Mouse (Mus musculus) layer of hippocampus, adult 2 months (tissue): ENCODE measurements at regions not wholly inside any gene's neighbourhood (a gene's known extent, or its start where the extent isn't known, plus 50 kb on each side); places are given as distances from the start of the nearest gene placed in this dataset.
"Not testable (repeated sequence)": the region's sequence is repeated elsewhere in the genome, so short reads cannot be mapped to it uniquely, and the experiment has no call there.

Experiments
- DNase-seq, 2 experiments: peaks; one replicate each; pipeline ENCODE4 v3.0.0; 2022; ENCODE audit warnings: low spot score in 2 of 2
- H3K27ac ChIP-seq: fragments of 200-600 bp; 2 replicates; pipeline ENCODE4 v1.8.1; 2022
- H3K4me3 ChIP-seq: fragments of 200-600 bp; 2 replicates; pipeline ENCODE4 v1.8.1; 2022; ENCODE audit warnings: mild to moderate bottlenecking
- CTCF ChIP-seq: fragments of 200-600 bp; conservative IDR thresholded peaks from 2 replicates; pipeline ENCODE4 v1.8.1; 2022; ENCODE audit warnings: antibody characterized with exemption, mild to moderate bottlenecking, moderate library complexity

GRCm38 (mm10) chr14:14478159-14478558 is 77.1 kb downstream of the Olfr721-ps1 start:
- not testable (repeated sequence) for H3K27ac ChIP-seq, H3K4me3 ChIP-seq, DNase-seq

- peak; percentile 50 to 53 for DNase-seq
Measured at GRCm38 (mm10) chr14:14481840-14482239, 80.7 kb downstream of the Olfr721-ps1 start.

GRCm38 (mm10) chr14:14486356-14486755 is 85.3 kb downstream of the Olfr721-ps1 start:
- peak; percentile 44 to 71 for DNase-seq
- Histone ChIP-seq H3K4me3 (no peak overlapping the region), H3K27ac (no peak overlapping the region; the same call in 1 of the 2 replicates)
- no peak for TF ChIP-seq CTCF

More at GRCm38 (mm10) chr14:14481840-14482239, 80.7 kb downstream of the Olfr721-ps1 start:
- TF ChIP-seq CTCF: peak; percentile 85
- no peak overlapping the region for H3K4me3 ChIP-seq
- H3K27ac ChIP-seq: no peak overlapping the region

GRCm38 (mm10) chr14:14490501-14490900 is 89.4 kb downstream of the Olfr721-ps1 start:
- no peak overlapping the region for H3K27ac ChIP-seq
- no peak for DNase-seq
- no peak for TF ChIP-seq CTCF

GRCm38 (mm10) chr14:14492041-14492440 is 90.9 kb downstream of the Olfr721-ps1 start:
- Histone ChIP-seq H3K4me3 (no peak overlapping the region), H3K27ac (no peak overlapping the region)
- TF ChIP-seq CTCF: no peak
- DNase-seq: no peak

More at GRCm38 (mm10) chr14:14490501-14490900, 89.4 kb downstream of the Olfr721-ps1 start:
- H3K4me3 ChIP-seq: no peak overlapping the region

GRCm38 (mm10) chr14:14511927-14512326 is 110.8 kb downstream of the Olfr721-ps1 start:
- Histone ChIP-seq H3K4me3 (no peak overlapping the region), H3K27ac (no peak overlapping the region)
- no peak for TF ChIP-seq CTCF
- no peak for DNase-seq

- H3K4me3 ChIP-seq: no peak overlapping the region
- no peak overlapping the region for H3K27ac ChIP-seq
- DNase-seq: no peak
- TF ChIP-seq CTCF: no peak
Measured at GRCm38 (mm10) chr14:14513056-14513455, 112.0 kb downstream of the Olfr721-ps1 start.

GRCm38 (mm10) chr14:14513498-14513897 is 112.4 kb downstream of the Olfr721-ps1 start:
- no peak for DNase-seq
- no peak for TF ChIP-seq CTCF

GRCm38 (mm10) chr14:14514440-14515172 is 113.5 kb downstream of the Olfr721-ps1 start:
- Histone ChIP-seq H3K27ac (no peak overlapping the region), H3K4me3 (no peak overlapping the region)
- TF ChIP-seq CTCF: no peak
- no peak for DNase-seq

More at GRCm38 (mm10) chr14:14513498-14513897, 112.4 kb downstream of the Olfr721-ps1 start:
- H3K27ac ChIP-seq: no peak overlapping the region
- H3K4me3 ChIP-seq: no peak overlapping the region

- H3K4me3 ChIP-seq: no peak overlapping the region
- no peak overlapping the region for H3K27ac ChIP-seq
- DNase-seq: no peak
- TF ChIP-seq CTCF: no peak
Measured at GRCm38 (mm10) chr14:14515363-14515762, 114.3 kb downstream of the Olfr721-ps1 start.

GRCm38 (mm10) chr14:14515918-14516317 is 114.8 kb downstream of the Olfr721-ps1 start:
- no peak overlapping the region for H3K4me3 ChIP-seq
- TF ChIP-seq CTCF: no peak
- DNase-seq: no peak
- no peak overlapping the region for H3K27ac ChIP-seq

- TF ChIP-seq CTCF: no peak
- no peak for DNase-seq
- H3K27ac ChIP-seq: no peak overlapping the region
- no peak overlapping the region for H3K4me3 ChIP-seq
Measured at GRCm38 (mm10) chr14:14518027-14518426, 116.9 kb downstream of the Olfr721-ps1 start.

GRCm38 (mm10) chr14:14518841-14519240 is 117.7 kb downstream of the Olfr721-ps1 start:
- no peak for DNase-seq
- Histone ChIP-seq H3K27ac (no peak overlapping the region), H3K4me3 (no peak overlapping the region)
- TF ChIP-seq CTCF: no peak

GRCm38 (mm10) chr14:14520195-14520594 is 119.1 kb downstream of the Olfr721-ps1 start:
- Histone ChIP-seq H3K27ac (peak overlapping the region; percentile 39; the same call in 1 of the 2 replicates), H3K4me3 (no peak overlapping the region)
- TF ChIP-seq CTCF: no peak
- DNase-seq: peak in 1 of 2 experiments; percentile 24

- not testable (repeated sequence) for DNase-seq, H3K4me3 ChIP-seq, H3K27ac ChIP-seq
Measured at GRCm38 (mm10) chr14:14521331-14521730, 120.2 kb downstream of the Olfr721-ps1 start.
